Mouse (Mus musculus) fat pad, adult 2 months (tissue): ENCODE results near the gene Bnip3.

Experiments used
- DNase-seq: peaks from one replicate; pipeline ENCODE4 v3.0.0-alpha.2; 2011; ENCODE audit warnings: low read depth, low spot score; ENCODE audit errors: extremely low read depth

Gene Bnip3

DNA sequence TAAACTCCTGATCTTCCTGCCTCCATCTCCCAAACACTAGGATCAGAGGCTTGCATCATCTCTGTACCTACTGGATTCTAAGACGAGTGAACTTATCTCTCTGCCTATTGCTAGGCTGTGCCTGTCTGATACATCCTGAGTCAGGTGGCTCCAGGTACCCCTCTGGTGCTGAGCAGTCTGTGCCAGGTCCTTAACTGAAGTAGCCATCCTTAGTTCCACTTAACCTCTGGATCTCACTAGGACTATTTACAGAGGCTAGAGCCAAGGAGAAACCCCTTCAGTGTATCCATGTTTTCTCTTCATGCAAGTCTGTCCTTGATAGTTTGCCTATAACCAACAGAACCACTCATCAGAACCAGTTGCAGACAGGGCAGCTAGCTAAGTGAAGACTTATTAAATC, 2.9 kb downstream of the Bnip3 start:
- no peak for DNase-seq

DNA sequence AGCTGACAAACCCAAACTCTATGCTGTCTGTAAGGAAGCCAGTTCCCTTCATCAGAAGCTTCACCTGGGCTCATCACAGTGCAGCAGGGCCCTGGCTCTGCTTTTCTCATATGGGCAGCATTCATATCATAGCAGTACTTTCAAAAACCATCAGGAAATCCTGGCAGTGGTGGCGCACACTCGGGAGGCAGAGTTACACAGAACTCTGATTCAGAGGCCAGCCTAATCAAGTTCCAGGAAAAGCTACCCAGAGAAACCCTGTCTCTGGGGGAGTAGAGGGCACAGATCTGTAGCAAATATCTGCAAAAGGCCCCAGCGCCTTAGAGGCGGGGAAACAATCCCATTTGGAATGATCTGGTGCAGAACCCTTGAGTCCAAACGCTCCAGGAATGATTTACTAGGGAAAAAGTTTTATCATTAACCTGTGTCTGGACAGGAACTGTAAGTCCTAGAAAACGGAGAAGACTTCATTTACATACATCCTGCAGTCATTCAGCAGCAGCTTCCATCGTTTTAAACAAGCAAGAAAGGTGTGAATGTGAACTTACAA, 5.4 kb downstream of the Bnip3 start:
- DNase-seq: no peak

DNA sequence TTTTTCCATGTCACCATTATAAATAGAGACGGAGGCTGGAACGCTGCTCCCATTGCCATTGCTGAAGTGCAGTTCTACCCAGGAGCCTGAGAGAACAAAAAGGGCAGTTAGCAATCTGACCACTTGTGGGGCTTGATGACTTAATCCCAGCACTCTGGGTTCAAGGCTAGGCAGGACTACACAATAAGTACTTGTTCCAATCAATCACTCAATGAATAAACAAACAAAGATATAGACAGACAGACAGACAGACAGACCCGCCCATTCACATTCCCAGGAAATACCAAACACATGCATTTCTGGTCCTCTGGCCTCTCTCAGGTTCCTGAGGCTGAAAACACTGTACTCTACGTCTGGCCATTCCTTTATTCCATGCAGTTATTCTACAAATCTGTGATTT, 10.6 kb downstream of the Bnip3 start:
- DNase-seq: no peak

DNA sequence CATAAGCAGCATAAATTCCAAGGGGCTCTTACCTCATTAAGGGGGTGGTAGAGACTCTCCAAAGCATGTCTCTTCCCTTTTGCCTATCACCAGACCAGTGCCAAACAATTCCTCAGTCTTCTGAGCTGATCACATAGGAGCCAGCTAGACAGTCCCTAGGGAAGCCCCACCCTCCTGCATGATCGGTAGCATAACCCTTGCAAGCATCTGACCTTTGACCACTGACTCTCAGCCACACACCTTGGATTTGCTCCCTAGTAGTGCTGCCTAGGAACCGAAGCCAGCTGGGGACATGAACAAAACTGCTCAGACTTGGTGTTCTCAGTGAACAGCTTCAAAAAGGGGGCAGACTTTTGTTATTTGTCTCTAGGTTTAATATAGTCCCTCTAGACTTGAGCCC, 11.2 kb downstream of the Bnip3 start:
- no peak for DNase-seq

DNA sequence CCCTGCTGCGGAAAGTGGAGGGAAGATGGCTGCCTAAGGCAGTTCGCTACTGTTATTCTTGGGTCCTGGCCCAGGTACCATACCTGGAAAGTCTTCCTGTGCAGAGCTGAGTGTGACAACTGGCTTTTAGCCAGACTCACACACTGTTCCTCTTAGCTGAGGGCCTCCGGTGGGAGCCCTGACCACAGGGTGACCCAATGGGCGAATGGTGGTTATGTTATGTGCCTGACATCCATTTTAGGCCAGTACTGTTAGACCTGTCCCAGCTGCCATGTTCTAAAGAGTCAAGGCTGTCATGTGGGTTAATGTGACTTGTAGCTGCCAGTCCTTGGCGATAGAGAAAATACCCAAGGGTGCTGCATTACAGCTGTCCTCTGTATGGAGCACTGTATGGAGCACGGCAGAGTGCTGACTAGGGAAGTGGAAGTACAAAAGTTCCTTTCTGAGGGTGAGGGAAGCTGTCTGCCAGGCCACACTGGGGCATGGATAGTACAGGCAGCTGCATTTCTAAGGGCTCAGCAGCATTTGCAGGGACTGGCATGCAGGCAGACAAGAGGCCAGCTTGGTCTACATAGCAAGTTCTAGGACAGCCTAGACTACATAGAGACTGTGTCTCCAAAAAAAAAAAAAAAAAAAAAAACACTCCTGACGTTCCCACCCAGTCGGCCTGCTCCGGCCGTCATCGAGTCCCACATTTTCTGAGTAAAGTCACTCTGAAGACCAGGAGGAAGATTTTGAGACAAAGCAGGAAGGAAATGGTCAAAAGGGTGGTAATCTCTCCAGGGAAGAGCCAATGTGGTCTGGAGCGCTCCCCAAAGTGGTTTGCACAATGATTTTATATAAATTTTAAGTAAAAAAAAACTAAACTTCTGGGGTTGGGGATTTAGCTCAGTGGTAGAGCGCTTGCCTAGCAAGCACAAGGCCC, 23.7 kb downstream of the Bnip3 start:
- DNase-seq: no peak

DNA sequence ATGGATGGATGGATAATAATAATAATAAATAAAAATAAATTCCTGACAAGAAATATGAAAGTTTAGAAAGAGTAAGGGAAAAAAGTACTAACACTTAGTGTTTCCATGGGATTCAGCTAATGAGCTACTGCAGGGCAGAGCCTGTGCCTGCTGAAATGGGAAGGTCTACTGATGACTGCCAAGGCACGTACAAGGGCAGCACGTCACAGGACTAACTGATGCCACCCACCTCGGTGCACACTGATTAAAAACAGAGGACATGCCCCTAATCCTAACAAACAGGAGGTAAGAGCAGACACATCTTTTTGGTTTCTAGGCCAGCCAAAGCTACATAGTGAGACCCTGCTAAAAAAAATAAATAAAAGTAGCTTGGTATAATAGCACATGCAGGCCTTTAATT, 25.6 kb downstream of the Bnip3 start:
- no peak for DNase-seq

DNA sequence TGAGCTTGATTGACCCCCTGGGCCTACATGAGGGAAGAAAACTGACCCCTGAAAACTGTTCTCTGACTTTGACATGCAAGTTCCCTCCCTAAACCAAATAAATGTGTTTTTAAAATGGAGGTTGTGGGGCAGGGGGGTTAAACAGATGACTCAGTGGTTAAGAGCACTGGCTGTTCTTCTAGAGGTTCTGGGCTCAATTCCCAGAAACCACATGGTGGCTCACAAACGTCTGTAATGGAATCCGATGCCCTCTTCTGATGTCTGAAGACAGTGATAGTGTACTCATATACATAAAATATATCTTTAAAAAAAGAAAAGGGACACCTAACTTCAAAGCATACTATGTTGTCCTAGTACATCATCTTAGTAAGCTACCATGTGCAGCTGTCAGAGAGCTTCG, 34.3 kb downstream of the Bnip3 start:
- no peak for DNase-seq

DNA sequence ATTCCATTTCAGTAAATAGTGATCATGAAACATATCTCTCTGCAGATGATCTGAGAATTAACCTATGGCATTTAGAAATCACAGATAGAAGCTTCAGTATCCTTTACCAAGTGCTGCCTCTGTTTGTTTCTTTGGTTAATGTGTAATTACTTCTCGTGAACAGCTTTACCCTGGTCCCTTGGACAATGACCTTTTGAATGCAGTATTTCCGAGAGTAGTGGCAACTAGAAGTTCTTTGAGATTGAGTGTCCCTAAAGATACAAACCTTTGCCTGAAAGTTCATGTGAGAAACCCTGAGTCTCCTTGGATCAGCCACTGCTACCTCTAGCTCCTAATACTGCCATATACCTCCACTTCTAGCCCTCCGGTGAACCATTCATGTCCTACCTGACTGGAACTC, 36.4 kb downstream of the Bnip3 start:
- DNase-seq: no peak

DNA sequence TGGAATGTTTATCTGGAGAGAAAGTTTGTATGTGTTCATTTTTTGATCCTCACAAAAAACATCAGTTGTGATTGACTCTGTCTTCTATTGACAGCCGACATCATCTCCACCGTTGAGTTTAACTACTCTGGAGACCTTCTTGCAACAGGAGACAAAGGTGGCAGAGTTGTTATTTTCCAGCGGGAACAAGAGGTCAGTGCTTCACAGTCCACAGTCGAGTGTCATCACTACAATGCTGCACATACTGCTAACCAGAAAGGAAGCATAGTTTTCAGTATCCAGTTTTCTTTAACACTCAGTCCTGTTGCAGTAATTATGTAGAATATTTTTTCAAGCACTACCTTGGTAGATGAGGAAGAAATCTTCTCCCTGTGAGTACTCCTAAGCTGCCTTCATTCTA, 41.0 kb downstream of the Bnip3 start:
- no peak for DNase-seq

DNA sequence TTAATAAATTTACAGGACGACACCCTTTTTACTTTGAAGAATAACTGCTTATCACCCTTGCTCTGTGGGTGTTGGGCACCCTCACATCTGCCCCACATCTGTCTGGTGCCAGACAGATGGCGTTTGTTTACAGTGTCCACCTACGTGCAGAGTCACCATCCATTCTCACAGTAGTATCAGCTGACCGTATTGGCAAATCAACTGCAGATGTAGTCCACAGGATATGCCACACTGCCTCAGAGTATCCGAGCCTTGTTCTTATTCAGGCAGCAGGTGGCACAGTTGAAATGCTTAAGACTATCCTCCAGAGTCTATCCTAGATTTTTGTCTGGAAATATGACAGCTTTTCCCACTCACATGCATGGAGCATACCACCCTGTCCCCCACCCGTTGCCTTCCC, 42.0 kb downstream of the Bnip3 start:
- DNase-seq: no peak

DNA sequence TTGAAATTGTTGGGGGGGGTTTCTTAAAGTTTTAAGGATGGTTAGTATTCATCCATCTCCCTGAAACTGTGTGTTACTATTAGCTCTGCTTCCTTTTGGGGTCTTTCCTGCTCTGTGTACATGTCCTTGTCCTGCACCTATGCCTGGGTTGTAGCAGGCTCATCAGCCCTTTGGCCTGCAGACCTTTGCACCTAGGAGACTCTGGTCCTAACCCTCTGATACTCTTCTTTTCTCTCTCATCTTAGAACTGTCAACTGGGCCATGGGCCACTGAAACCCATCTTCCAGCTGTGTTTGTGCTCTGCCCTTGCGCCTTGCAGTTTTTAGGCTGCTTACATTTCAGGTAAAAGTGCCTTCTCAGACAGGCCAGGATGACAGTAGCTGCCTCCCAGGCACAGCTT, 44.5 kb downstream of the Bnip3 start:
- DNase-seq: no peak

DNA sequence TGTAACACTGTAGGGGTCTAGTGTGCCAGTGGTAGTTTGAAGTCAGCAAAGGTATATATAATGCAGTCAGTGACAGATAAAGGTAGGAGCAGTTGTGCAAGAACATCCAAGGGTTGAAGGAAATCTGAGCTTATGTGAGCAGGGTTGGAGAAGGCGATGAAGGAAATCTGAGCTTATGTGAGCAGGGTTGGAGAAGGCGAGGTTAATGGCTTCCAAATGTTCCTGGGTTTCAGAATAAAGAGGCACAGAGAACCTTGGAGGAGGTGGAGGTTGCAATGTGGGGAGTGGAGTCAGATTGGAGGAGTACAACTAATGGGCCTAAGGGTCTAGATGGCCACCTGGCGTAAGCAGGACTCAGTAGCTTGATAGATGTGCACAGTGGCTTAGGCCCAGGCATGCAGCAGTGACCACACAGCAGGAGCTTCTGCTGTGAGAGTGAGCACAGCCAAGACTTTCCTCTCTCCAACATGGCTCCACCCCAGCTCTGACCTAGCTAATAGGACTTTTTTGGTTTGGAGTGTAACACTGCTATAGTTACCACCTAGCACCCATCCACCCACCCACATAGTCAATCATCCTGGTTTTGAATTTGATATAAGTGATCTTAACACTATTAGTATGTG, 45.3 kb downstream of the Bnip3 start:
- DNase-seq: no peak

DNA sequence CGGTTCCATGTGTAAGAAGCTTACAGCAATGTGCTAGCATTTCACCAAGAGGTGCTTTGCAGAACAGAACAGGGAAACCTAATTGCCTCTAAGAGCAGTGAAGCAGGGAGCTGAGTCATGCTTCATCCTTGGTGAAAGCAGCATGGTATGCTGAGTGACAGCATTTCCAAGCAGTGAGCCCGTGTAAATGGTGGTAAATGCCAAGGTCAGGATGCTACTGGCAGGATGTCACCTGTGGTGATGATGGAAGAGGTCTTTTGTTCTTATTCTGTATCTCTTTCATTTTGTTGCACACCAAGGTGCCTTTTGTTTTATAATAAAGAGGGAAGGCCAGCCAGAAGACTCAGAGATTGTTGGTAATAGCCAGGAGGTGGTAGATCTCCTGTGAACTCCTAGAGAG, 52.6 kb downstream of the Bnip3 start:
- DNase-seq: no peak

DNA sequence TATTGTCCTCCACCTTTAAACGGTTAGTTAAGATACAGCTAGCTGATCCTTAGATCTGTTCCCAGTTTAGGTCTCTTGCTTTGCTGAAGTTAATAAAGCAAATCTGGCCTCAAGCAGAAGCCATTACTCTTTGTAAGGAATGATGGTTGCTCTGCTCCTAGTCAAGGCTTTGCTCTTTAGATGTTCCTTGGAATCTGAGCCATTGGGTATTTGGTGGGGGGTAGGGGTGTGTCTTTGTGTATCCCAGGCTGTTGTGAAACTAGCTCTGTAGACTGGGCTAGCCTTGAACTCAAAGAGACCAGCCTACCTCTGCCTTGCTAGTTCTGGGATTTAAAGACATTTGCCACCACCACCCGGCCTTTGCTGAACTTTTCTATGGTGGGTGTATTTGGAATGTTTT, 55.1 kb downstream of the Bnip3 start:
- no peak for DNase-seq

DNA sequence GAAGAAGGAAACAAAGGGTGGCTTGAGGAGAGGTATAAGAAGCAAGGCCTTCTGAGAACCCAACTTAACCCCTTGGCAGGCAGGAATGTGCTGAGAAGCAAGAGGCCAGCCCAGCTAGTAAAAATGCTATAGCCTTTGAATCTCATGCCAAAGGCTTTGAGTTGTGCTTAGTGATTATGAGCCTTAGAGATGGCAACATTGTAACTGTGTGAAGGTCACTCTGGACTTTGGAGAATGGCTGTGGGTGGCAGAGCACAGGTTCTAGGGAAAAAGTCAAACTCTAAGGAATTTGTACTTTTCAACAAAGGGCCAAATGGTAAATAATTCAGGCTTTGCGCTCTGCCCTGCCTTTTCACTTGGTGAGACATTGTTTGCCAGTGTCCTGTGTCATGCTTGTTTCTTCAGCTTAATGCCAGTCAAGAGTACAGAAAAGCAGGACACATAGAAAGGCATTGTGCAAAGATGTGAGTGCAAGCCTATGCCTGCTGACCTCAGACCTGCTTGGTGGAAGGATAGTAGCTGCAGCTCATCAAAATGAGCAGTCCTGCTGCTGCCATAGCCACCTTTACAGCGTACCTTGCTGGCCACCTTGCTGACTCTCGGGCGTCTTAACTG, 55.8 kb downstream of the Bnip3 start:
- no peak for DNase-seq

DNA sequence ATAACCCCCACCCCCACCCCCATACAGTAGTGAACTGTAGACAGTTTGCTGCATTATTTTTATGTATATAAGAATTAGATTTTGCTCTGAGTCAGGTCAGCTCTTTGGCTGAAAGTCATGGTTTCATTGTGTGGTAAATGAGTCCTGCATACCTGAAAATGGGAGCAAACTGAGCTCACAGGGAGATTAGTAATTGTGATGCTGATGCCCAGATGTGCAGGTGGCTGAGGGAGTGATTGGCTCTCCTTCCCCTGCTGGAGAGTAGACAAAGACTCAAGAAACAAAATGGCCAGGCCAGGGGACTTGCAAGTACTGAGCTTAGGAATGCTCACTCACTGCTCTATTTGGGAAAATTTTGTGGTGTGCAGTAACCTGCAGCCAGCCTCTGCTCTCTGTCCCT, 59.2 kb downstream of the Bnip3 start:
- no peak for DNase-seq

DNA sequence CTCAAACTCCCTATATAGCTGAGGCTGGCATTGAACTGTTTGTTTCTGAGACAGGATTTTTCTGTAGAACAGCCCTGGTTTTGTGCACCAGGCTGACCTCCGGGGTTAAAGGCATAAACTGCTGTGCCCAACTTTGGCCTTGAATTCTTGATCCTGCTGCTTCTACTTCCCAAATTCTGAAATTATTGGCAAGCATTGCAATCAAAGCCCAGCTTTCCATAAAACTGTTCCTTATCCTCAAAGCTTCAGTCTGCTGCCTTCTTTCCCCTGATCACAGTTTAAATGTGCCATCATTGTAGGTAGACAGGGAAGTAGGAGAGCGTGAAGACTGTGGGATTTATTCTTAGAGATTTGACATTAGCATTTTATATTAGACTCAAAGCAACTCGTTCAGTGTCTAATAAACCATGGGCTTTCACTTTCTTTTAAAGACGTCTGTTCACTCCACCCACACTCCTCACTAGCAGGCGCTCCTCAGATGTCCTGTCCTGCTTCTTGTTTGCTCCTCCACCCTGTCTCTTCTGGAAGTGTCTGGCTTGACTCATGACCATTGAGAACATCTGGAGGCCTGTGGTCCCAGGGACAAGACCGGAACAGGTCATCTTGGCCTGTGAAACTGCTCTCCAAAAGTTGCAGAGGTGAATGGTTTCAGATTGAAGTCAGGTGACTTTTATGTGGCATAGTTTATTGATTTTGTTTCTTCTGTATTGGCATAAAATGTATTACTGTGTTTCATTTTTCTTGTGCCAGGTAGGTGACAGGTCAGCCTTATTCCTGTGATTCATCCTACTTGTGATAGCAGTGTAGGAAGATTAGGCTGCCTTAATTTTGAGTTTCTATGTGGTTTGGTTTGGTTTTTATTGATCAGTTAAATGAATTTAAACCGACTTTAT, 61.0 kb downstream of the Bnip3 start:
- no peak for DNase-seq

DNA sequence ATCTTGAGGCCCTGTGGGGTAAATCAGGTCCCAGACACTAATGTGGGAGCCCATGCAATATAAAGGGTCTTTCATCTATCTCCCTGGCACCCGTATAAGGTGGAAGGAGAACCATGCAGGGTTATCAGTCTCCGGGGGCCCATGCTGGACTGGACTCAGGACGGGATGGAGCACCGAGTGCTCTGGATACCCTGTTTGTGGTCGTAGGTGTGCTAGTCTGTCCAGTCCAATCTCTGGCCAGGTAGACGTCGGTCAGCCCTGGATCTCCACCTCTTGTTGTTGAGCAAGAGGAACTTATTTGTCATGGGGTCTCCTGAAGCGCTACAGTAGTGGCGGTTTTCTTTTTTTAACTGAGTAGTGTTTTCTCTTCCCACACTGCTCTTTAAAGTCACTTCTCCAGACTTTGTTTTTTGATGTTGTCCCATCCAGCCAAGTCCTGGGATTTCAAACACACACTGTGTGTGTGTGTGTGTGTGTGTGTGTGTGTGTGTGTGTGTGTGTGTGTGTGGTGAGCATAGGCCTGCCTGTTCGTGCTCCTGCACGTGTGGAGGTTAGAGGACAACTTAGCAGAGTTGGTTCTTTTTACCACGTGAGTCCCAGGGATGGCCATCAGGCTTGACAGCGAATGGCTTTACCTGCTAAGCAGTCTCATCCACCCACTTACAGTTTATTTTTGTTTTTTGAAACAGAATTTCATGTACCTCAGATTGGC, 61.8 kb downstream of the Bnip3 start:
- no peak for DNase-seq

DNA sequence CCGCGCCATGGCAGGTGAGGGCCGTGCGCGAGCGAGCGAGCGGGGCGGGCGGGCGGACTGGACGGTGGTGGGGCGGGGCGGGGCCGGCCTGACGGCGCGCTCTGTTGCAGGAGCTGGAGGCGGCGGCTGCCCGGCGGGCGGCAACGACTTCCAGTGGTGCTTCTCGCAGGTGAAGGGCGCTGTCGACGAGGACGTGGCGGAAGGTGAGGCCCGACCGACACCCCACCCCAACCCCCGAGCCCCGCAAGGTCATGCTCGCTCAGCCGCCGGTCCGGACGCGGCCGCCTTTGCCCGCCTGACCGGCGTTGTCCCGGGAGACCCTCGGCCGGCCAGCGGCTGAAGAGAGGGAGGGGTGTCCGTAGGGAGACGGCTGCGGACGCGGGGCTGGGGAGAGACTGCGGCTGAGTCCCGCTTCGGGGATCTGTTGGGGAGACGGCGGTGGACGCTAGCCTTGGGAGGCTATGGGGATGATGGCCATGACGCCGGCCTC, 62.8 kb downstream of the Bnip3 start:
- no peak for DNase-seq
